Mouse (Mus musculus): ENCODE measurements around the gene Shisa7. TPM values are rescaled to one million over a fixed set of nuclear protein-coding genes. Genes with fewer than 3 reads are reported as not detected.

The Shisa7 gene
- total RNA-seq, 2 experiments from 2014 or later: 107 to 116 TPM

Other genes starting within 250 kb of the Shisa7 start
- 1 to 10 TPM; 1.1 TPM for gene Ptprh, start 240.7 kb downstream of the Shisa7 start, total RNA-seq (2021)
- 10 to 100 TPM; 13.9 to 18.5 TPM for gene Tmem86b, start 213.3 kb downstream of the Shisa7 start, total RNA-seq (2021)
- gene Ppp6r1, start 185.7 kb downstream of the Shisa7 start, total RNA-seq (2021): 100 to 1,000 TPM; 112 to 121 TPM
- gene Hspbp1, start 159.6 kb downstream of the Shisa7 start, total RNA-seq (2021): 10 to 100 TPM; 93.2 to 97.2 TPM
- 100 to 1,000 TPM; 280 to 313 TPM for gene Brsk1, start 154.1 kb downstream of the Shisa7 start, total RNA-seq (2021)
- not detected for gene Tmem150b, start 119.4 kb downstream of the Shisa7 start, total RNA-seq (2021)
- gene Kmt5c, start 104.6 kb downstream of the Shisa7 start, total RNA-seq (2021): 10 to 100 TPM; 43.5 to 45.9 TPM
- gene Cox6b2, start 91.6 kb downstream of the Shisa7 start, total RNA-seq (2021): 1 to 10 TPM; 6.5 to 9.8 TPM
- gene Fam71e2, start 73.4 kb downstream of the Shisa7 start, total RNA-seq (2021): not detected
- under 1 TPM; 0.38 to 0.41 TPM for gene Il11, start 61.8 kb downstream of the Shisa7 start, total RNA-seq (2021)
- gene Tmem190, start 61.8 kb downstream of the Shisa7 start, total RNA-seq (2021): not detected
- 1 to 10 TPM; 4.3 to 5.4 TPM for gene Tmem238, start 55.0 kb downstream of the Shisa7 start, total RNA-seq (2021)
- 100 to 1,000 TPM; 540 to 663 TPM for gene Rpl28, start 51.8 kb downstream of the Shisa7 start, total RNA-seq (2021)
- gene Ube2s, start 32.1 kb downstream of the Shisa7 start, total RNA-seq (2021): 100 to 1,000 TPM; 129 to 166 TPM
- 1 to 10 TPM; 3.0 to 4.3 TPM for gene Isoc2b, start 25.6 kb upstream of the Shisa7 start, total RNA-seq (2021)
- 1 to 10 TPM; 7.2 to 8.2 TPM for gene Isoc2a, start 32.5 kb upstream of the Shisa7 start, total RNA-seq (2021)
- gene Gm36210, start 61.8 kb upstream of the Shisa7 start, total RNA-seq (2021): under 1 TPM in 1 of 2 experiments, not detected in 1; 0.45 TPM
- 10 to 100 TPM; 14.3 TPM for gene Zfp628, start 70.5 kb upstream of the Shisa7 start, total RNA-seq (2021)
- 10 to 100 TPM; 57.9 to 67.4 TPM for gene Nat14, start 77.3 kb upstream of the Shisa7 start, total RNA-seq (2021)
- gene Ssc5d, start 81.1 kb upstream of the Shisa7 start, total RNA-seq (2021): 1 to 10 TPM; 2.9 to 3.0 TPM
- gene Sbk2, start 119.7 kb upstream of the Shisa7 start, total RNA-seq (2021): not detected
- under 1 TPM; 0.40 to 0.57 TPM for gene Sbk3, start 126.5 kb upstream of the Shisa7 start, total RNA-seq (2021)
- 10 to 100 TPM; 38.2 to 46.0 TPM for gene Zfp579, start 151.5 kb upstream of the Shisa7 start, total RNA-seq (2021)
- 1 to 10 TPM; 4.5 TPM for gene Zfp524, start 169.7 kb upstream of the Shisa7 start, total RNA-seq (2021)
- 10 to 100 TPM; 22.2 to 23.4 TPM for gene Fiz1, start 170.0 kb upstream of the Shisa7 start, total RNA-seq (2021)
- not detected for gene Gm44973, start 170.8 kb upstream of the Shisa7 start, total RNA-seq (2021)
- gene Zfp865, start 175.7 kb upstream of the Shisa7 start, total RNA-seq (2021): 10 to 100 TPM; 36.4 TPM
- gene Ccdc106, start 175.9 kb upstream of the Shisa7 start, total RNA-seq (2021): 10 to 100 TPM; 59.9 to 60.2 TPM
- not detected for gene 4632433K11Rik, start 189.4 kb upstream of the Shisa7 start, total RNA-seq (2021)
- gene Zfp784, start 193.8 kb upstream of the Shisa7 start, total RNA-seq (2021): 1 to 10 TPM; 5.4 to 5.8 TPM
- 10 to 100 TPM; 74.9 to 80.4 TPM for gene Zfp580, start 206.8 kb upstream of the Shisa7 start, total RNA-seq (2021)
- gene U2af2, start 217.4 kb upstream of the Shisa7 start, total RNA-seq (2021): 100 to 1,000 TPM; 174 to 184 TPM
- gene Epn1, start 235.5 kb upstream of the Shisa7 start, total RNA-seq (2021): 100 to 1,000 TPM; 402 to 408 TPM

Measured in layer of hippocampus, postnatal 10 days (tissue).